Mouse (Mus musculus) left cerebral cortex, adult 11 months (tissue): ENCODE data around the gene Cyp2j9.
"Not testable (repeated sequence)": the region's sequence is repeated elsewhere in the genome, so short reads cannot be mapped to it uniquely, and the experiment has no call there.

Experiments
- DNase-seq: peaks from one replicate; pipeline ENCODE4 v3.0.0; 2022; ENCODE audit warnings: low spot score

Cyp2j9 gene

GRCm38 (mm10) chr4:96590911-96591790 lies at the start of gene Cyp2j9:
TSS of gene Cyp2j9 (minus strand) at chr4:96591578.
- DNase-seq = peak; percentile 18

GRCm38 (mm10) chr4:96635455-96635854 lies 44.1 kb upstream of the Cyp2j9 start:
- DNase-seq = no peak

GRCm38 (mm10) chr4:96622474-96622873 lies 31.1 kb upstream of the Cyp2j9 start:
- DNase-seq = no peak

GRCm38 (mm10) chr4:96591791-96592150 lies 393 bp upstream of the Cyp2j9 start:
- DNase-seq = peak; percentile 47

- no peak for DNase-seq
These were observed 9.8 kb downstream of the Cyp2j9 start for GRCm38 (mm10) chr4:96581425-96582088.

DNA sequence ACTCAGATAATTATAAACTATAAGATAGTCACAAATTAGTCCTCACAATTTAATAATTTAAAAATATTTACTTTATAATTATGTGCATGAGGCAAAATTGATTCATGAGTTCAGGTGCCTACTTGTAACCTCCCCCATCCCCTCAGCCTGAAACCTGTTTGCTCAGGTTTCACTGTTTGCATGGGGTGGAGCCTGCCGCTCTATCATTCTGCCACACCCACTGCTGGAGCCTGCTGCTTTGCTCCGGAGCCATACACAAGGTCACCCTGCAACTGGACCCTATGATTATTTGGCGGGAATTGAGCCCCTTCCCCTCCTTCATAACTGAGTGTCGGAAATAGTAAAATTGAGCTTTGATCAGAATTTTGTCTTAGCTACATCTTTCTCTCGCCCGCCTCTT lies 11.0 kb downstream of the Cyp2j9 start:
- DNase-seq = not testable (repeated sequence)

DNA sequence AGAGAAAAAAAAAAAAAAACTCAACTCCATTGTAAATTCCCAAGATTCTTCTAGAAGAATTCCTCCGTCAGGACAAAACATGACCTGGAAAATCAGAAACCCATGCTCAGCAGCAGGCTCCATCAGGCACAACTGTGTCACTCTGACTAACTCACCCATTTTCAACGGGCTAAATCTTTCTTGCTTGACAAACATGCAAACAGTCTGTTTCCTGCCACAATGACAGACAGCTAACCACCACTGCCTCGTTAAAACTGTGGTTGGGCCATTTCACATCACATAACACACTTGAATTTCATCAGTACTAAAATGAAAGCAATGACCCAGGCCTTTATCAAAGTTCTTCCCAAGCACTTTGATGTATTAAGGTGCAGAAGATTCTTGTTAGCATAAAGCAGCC lies 21.9 kb downstream of the Cyp2j9 start:
- no peak for DNase-seq

DNA sequence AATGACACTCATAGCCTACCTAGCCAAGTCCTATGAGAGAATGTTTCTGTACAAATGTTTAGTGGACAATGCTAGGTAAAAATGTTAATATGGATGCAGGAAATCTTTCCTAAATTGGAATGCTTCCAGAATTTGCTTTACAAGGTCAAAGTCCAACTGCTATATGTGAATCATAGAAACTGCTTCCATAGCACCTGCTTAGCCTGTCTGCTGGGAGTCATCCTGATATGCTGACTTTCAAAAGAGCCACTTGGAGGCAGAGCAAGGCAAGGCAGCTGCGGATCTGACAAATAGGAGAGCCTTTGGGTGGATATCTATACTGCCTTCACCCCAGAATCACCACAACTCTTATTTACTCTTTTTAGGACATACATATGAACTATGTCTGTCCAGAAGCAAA lies 23.4 kb downstream of the Cyp2j9 start:
- no peak for DNase-seq

DNA sequence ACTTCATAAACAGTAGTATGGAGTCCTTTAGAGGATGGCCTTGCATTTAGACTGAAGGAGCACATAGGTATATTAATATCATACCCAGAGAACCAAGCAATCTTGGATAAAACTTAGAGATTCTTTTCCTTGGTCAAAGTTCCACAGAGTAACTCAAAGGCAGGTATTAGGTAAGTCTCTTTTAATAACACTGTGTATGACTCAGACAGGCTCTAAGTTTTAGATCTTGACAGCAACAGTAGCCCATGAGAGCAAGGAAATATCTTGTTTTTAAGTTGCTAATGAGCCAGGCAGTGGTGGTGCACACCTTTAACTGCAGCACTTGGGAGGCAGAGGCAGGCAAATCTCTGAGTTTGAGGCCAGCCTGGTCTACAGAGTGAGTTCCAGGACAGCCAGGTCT lies 25.6 kb downstream of the Cyp2j9 start:
- DNase-seq = no peak

- no peak for DNase-seq
These were observed 30.9 kb downstream of the Cyp2j9 start for GRCm38 (mm10) chr4:96560464-96560863.

DNA sequence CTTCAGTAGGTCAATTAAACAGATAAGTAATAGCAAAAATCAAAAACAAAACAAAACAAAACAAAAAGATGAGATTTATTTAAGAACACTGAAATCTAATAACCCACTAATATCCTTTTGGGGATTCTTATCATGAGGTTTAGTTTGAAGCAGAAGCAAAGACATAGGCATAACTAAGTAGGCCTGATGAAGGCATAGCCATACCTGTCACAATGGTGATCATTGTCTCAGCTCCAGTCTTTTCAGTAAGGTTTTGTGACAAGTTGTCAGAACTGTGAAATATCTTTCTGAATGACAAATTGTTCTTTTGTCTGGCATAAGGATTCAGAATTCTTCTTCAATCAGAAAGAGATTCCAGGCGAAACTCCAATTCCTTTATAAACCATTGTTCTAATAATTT lies 31.6 kb downstream of the Cyp2j9 start:
- no peak for DNase-seq

GRCm38 (mm10) chr4:96553133-96553819 lies 38.1 kb downstream of the Cyp2j9 start, which contains the start of gene Cyp2j6:
TSS of gene Cyp2j6 (minus strand) at chr4:96553661.
- peak; percentile 17 for DNase-seq

GRCm38 (mm10) chr4:96551619-96552018 lies 39.8 kb downstream of the Cyp2j9 start:
- DNase-seq = no peak

DNA sequence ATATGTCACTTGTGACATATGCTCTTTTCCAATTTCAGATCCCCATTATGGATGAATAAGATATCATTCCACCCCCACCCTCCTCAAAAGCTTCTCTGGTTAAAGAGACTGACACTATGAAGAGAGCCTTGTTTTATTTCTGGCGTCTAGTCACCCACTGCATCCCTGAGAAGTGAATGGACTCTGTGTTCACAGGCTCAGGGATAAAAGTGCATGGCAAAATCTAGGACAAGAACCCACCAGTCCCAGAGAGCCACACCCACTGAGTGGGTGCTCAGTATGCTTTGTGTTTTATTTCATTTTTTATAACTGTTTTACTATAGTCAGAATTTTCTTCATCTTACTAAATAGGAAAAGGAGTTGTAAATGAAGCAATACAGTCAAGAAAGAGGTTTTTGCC lies 45.4 kb downstream of the Cyp2j9 start:
- DNase-seq = peak; percentile 18

- no peak for DNase-seq
These were observed 65.6 kb downstream of the Cyp2j9 start for GRCm38 (mm10) chr4:96525772-96526171.

DNA sequence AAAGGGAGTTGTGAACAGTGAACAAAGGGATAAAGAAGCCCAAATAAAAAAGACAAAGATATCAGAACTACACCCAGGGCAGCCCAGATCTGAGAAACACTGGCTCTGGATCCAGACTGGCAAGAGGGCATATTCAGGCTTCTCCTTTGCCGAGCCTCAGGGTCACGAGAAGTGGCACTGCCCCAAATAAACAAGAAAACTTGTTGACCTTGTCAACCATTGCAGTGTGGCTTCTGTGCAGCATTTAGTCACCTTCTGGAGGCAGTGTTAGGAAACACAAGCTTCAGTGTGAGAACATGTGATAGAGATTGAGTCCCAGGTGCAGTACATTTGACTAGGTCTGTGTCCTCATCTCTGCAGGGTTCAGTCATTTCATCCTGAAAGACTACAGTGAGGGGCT lies 69.1 kb downstream of the Cyp2j9 start:
- DNase-seq = no peak
